Mouse (Mus musculus) skeletal muscle tissue, postnatal 0 days (tissue): ENCODE measurements around the gene Lypd9. TPM values are rescaled to one million over a fixed set of nuclear protein-coding genes. Genes with fewer than 3 reads are reported as not detected.

Experiments
- polyA plus RNA-seq: library from polyadenylated mRNA; unstranded; fragments of >200 nt; fragmentation: Nextera tagmentation; extraction: Ambion mirVana; gene quantifications from 2 replicates; pipeline ENCODE4 v1.2.1, GENCODE M21; 2015

Gene Lypd9
- polyA plus RNA-seq: not detected in 2 replicates

DNA sequence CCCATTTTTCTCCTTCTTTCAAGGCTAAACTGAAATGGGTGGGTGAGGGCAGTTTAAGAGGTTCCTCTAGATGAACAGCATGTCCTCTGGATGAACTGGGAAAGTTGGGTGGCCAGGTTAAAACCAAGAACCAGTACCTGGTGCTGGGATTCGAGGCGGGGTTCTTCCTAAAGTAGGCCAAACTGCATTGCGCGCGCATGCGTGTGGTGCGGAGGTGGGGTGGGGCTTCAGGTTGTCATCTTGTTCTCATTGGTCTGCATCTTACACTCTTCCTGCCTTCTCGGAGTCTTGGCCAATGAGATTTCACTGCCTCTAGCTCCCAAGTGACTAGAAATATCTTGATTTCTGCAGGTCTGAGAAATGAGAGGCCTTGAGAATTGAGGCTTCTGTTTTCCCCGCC lies at the start of gene Lypd9:
TSS of gene Lypd9 (minus strand) at position 165 of the 400 bp plus-strand sequence.

DNA sequence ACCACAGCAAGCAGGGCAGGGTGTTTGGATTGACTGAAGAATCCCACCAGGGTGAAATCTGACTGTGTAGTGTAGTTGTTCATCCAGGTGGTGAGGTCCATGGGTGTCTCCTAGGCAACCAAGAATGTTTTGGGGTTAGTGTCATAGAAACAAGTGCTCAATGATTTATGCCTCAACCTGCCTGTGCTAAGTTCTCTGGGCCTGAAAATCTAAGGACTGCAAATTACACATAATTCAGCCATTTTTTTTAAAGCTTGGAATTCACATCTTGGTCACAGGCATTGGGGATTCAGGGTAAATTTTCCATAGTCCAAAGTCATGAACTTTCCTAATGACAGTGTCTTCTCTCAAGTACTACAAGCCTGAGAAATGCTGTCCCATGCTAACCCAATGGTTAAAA lies 49.7 kb upstream of the Lypd9 start, which contains the start of gene Olfr331:
TSS of gene Olfr331 (minus strand) at position 101 of the 400 bp plus-strand sequence.

DNA sequence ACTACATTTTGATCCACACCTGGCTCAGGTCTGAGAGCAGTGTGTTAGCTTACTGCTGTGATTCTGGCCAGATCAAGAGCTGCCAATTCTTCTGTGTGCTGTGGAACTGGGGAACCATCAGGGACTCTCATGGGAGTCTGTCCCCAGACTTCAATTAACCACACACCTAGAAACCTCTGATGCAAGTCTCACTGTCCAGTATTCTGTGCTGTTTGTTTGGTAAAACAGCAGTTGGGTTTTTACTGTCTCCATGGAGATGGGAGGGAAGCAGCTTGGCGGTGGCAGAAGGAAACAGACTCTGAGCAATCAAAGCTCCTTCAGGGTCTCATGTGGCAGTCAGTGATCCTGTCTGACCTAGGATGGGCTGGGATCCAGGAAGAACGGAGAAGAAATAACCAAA lies 39.7 kb upstream of the Lypd9 start, which contains the start of gene Olfr332:
TSS of gene Olfr332 (minus strand) at position 101 of the 400 bp plus-strand sequence.

DNA sequence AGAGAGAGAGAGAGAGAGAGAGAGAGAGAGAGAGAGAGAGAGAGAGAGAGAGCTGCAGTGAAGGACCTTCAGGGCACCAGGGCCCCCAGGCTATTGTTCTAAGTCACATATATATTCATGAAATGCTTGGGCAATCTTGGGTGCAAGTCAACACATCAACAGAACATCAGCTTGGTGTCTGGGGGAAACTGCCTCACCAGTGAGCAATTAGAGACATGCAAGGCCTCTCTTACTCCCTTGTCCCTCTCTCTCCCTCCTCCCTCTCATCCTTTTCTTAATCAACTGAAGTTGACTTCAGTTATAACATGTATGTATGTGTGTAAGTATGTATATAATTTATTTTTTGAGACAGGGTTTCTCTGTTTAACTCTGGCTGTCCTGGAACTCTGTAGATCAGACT lies 9.4 kb upstream of the Lypd9 start, which contains the start of gene Olfr30:
TSS of gene Olfr30 (minus strand) at position 101 of the 400 bp plus-strand sequence.

DNA sequence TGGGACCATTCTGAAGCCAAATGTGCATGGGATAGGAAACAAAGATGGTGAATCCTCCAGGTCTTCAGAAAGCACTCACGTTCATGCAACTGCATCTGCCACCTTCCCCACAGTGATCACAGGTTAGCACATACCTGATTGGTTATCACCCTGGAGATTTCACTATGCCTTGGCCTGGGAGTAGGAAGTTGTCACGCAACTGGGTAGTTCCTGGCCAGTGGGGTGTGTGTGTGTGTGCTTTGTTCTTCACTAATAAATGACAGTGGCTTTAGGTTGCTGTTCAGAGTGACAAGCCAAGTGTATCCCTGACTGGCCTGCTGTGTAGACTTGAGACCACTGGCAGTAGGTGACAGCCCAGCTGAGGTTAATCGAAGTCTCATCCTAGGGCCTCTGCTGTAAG lies 20.5 kb downstream of the Lypd9 start, which contains the start of gene Gm12253:
TSS of gene Gm12253 (plus strand) at position 301 of the 400 bp plus-strand sequence.

DNA sequence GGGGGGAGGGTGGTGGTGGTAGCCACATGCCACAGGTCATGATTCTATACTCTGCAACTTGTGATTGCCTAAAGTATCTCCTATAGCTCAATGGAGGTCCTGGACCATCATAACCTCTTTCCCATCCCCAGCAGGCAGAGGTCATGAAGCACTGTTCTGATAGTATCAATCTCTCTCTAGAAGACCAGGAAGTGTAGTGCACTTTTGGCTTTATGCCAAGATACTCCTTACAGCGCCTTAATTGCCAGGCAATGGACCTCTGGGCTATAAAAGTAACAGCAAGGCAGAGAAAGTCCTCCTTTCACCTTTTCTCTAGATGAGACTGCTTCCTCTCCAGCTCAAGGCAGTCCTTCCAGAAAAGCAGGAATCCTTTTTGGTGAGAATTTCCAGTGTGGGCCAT lies 31.9 kb downstream of the Lypd9 start, which contains the start of gene 1810065E05Rik:
TSS of gene 1810065E05Rik (plus strand) at position 297 of the 400 bp plus-strand sequence.

Other genes starting within 250 kb of the Lypd9 start
- gene 4930438A08Rik, start 178.1 kb downstream of the Lypd9 start, polyA plus RNA-seq: 0.61 TPM in 1 of 2 replicates, not detected in the other
- gene Zfp692, start 145.9 kb downstream of the Lypd9 start, polyA plus RNA-seq: 5.2 and 6.3 TPM in 2 replicates
- gene Zfp672, start 122.6 kb downstream of the Lypd9 start, polyA plus RNA-seq: 35.6 and 39.3 TPM in 2 replicates
- gene Sh3bp5l, start 122.2 kb downstream of the Lypd9 start, polyA plus RNA-seq: 23.7 and 24.0 TPM in 2 replicates
- gene Lypd8, start 73.9 kb downstream of the Lypd9 start, polyA plus RNA-seq: not detected in 2 replicates
- gene 1810065E05Rik, start 31.8 kb downstream of the Lypd9 start, polyA plus RNA-seq: not detected in 2 replicates
- not detected in 2 replicates for gene Gm12253, start 20.4 kb downstream of the Lypd9 start, polyA plus RNA-seq
- not detected in 2 replicates for gene Olfr30, start 9.3 kb upstream of the Lypd9 start, polyA plus RNA-seq
- gene Olfr332, start 39.6 kb upstream of the Lypd9 start, polyA plus RNA-seq: not detected in 2 replicates
- gene Olfr331, start 49.6 kb upstream of the Lypd9 start, polyA plus RNA-seq: not detected in 2 replicates
- gene Olfr330, start 81.9 kb upstream of the Lypd9 start, polyA plus RNA-seq: not detected in 2 replicates
- 0.12 TPM in 1 of 2 replicates, not detected in the other for gene Olfr329-ps, start 93.5 kb upstream of the Lypd9 start, polyA plus RNA-seq
- not detected in 2 replicates for gene Olfr328, start 102.7 kb upstream of the Lypd9 start, polyA plus RNA-seq
- not detected in 2 replicates for gene Olfr224, start 117.6 kb upstream of the Lypd9 start, polyA plus RNA-seq
- not detected in 2 replicates for gene Olfr325, start 124.8 kb upstream of the Lypd9 start, polyA plus RNA-seq
- gene Olfr324, start 142.2 kb upstream of the Lypd9 start, polyA plus RNA-seq: not detected in 2 replicates
- not detected in 2 replicates for gene 2210407C18Rik, start 163.2 kb upstream of the Lypd9 start, polyA plus RNA-seq
- not detected in 2 replicates for gene Olfr323, start 177.6 kb upstream of the Lypd9 start, polyA plus RNA-seq
- not detected in 2 replicates for gene Trim58, start 187.5 kb upstream of the Lypd9 start, polyA plus RNA-seq
- not detected in 2 replicates for gene Olfr322, start 205.9 kb upstream of the Lypd9 start, polyA plus RNA-seq
- gene Olfr320, start 228.2 kb upstream of the Lypd9 start, polyA plus RNA-seq: not detected in 2 replicates
- not detected in 2 replicates for gene Olfr319, start 246.2 kb upstream of the Lypd9 start, polyA plus RNA-seq